Mouse (Mus musculus) cerebellum, adult 11-12 months (tissue): ENCODE data around the gene Rbmy.
"Not testable (repeated sequence)": the region's sequence is repeated elsewhere in the genome, so short reads cannot be mapped to it uniquely, and the experiment has no call there.

Experiments used
- DNase-seq: peaks from one replicate; pipeline ENCODE4 v3.0.0; 2022

Rbmy gene

DNA sequence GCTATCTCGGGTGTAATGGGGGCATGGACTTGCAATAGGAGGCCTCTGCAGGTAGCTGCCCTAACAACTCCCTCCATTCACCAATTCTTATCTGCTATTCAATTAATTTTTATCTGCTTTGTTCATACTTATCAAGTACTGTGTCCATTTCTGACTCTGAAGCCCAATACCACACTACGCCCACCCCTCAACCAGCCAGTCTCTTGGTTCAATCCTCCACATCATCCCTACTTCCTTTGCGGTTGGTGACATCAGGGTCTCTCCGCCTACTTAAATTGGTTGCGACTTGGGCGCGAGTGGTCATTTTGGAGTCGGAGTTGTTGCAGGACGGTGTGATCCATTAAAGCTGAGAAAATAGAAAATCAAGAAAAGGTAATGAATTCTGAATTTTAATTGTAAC is at the start of gene Rbmy, which contains the start of gene Gm10256:
Gene Rbmy, plus strand, starts transcription at position 301 of the 400 bp plus-strand sequence.
Gene Gm10256, plus strand, starts transcription at position 320 of the 400 bp plus-strand sequence.
- not testable (repeated sequence) for DNase-seq

- not testable (repeated sequence) for DNase-seq
Measured at GRCm38 (mm10) chrY:2796105-2796504, 34.4 kb upstream of the Rbmy start, which contains the start of gene Gm4064. TSS of gene Gm4064 (minus strand) at chrY:2796205.
